Mouse (Mus musculus) myocyte (in vitro differentiated cells): ENCODE measurements around the gene Tex52.

Experiments
- E2F4 ChIP-seq: IDR thresholded peaks from one replicate; pipeline ENCODE4 v1.6.1; 2011; ENCODE audit warnings: mild to moderate bottlenecking, control low read depth, moderate library complexity; ENCODE audit not compliant: insufficient read depth
- POLR2A ChIP-seq: IDR thresholded peaks from one replicate; pipeline ENCODE4 v1.6.1; 2011; ENCODE audit warnings: low read depth, mild to moderate bottlenecking, control low read depth, moderate library complexity; ENCODE audit not compliant: insufficient read length
- POLR2AphosphoS2 ChIP-seq: IDR thresholded peaks from one replicate; pipeline ENCODE4 v1.6.1; 2011; ENCODE audit warnings: low read depth, control low read depth; ENCODE audit not compliant: insufficient read length
- TCF12 ChIP-seq: IDR thresholded peaks from one replicate; pipeline ENCODE4 v1.6.1; 2011; ENCODE audit warnings: mild to moderate bottlenecking, control low read depth; ENCODE audit not compliant: poor library complexity, insufficient read depth, severe bottlenecking
- USF1 ChIP-seq: IDR thresholded peaks from one replicate; pipeline ENCODE4 v1.6.1; 2011; ENCODE audit warnings: low read depth, mild to moderate bottlenecking, control low read depth, moderate library complexity

GRCm38 (mm10) chr6:128421480-128421879 lies 46.2 kb downstream of the Tex52 start:
- TF ChIP-seq POLR2A, result no peak
- TF ChIP-seq TCF12, result no peak
- TF ChIP-seq E2F4, result no peak
- no peak for TF ChIP-seq USF1
- no peak for TF ChIP-seq POLR2AphosphoS2
